Mouse (Mus musculus): ENCODE measurements around the gene Clic1. TPM values are rescaled to one million over a fixed set of nuclear protein-coding genes. Genes with fewer than 3 reads are reported as not detected.
A peak's percentile ranks its signal among the peaks of the same experiment; 100 is the strongest.

Gene Clic1
- polyA plus RNA-seq, 1 experiment from 2014 or later = 186 TPM

GRCm38 (mm10) chr17:35082841-35083576 is 33.2 kb downstream of the Clic1 start:
- Histone ChIP-seq H3K36me3 (no peaks in the 10 kb centered on the region), H3K27ac (no peak overlapping the region), H3K4me1 (peaks cover 7% of the 10 kb centered on the region), H3K9me3 (replicated peaks) (no peaks in the 10 kb centered on the region), H3K27me3 (ENCODE audit: low read depth, poor library complexity, severe bottlenecking) (peaks cover 15% of the 10 kb centered on the region), H3K4me3 (no peak overlapping the region)
- DNase-seq (ENCODE audit: low spot score) = no peak
- WGBS = 84% methylated on average over 16 of the region's 16 CpGs

GRCm38 (mm10) chr17:35083929-35084497 is 34.2 kb downstream of the Clic1 start:
- H3K9me3 ChIP-seq (replicated peaks) = no peaks in the 10 kb centered on the region
- no peak overlapping the region for H3K27ac ChIP-seq
- 76% methylated on average over 3 of the region's 3 CpGs for WGBS
- H3K27me3 ChIP-seq (ENCODE audit: low read depth, poor library complexity, severe bottlenecking) = peaks cover 5% of the 10 kb centered on the region; the same call in 1 of the 2 replicates
- H3K36me3 ChIP-seq = no peaks in the 10 kb centered on the region
- no peak overlapping the region for H3K4me3 ChIP-seq
- 0 out of 2 replicates have a peak, but pooled peaks cover 3% of the 10 kb centered on the region for H3K4me1 ChIP-seq
- no peak for DNase-seq (ENCODE audit: low spot score)

GRCm38 (mm10) chr17:35085208-35085865 is 35.6 kb downstream of the Clic1 start, which contains the start of gene Ly6g6f:
Gene Ly6g6f, minus strand, starts transcription at chr17:35085610.
- Histone ChIP-seq H3K9me3 (replicated peaks) (no peaks in the 10 kb centered on the region), H3K4me3 (no peak within 1 kb of the TSS), H3K36me3 (peaks cover 2% of the 10 kb centered on the region; the same call in 1 of the 2 replicates), H3K27me3 (ENCODE audit: low read depth, poor library complexity, severe bottlenecking) (no peaks in the 10 kb centered on the region), H3K4me1 (peaks cover 8% of the 10 kb centered on the region), H3K27ac (no peak within 1 kb of the TSS)
- no peak for DNase-seq (ENCODE audit: low spot score)
- 84% methylated on average over 7 of the region's 7 CpGs for WGBS

GRCm38 (mm10) chr17:35088151-35088550 is 38.4 kb downstream of the Clic1 start:
- Histone ChIP-seq H3K27ac (no peak overlapping the region), H3K36me3 (peaks cover 28% of the 10 kb centered on the region), H3K27me3 (ENCODE audit: low read depth, poor library complexity, severe bottlenecking) (no peaks in the 10 kb centered on the region), H3K9me3 (replicated peaks) (no peaks in the 10 kb centered on the region), H3K4me1 (peaks cover 11% of the 10 kb centered on the region), H3K4me3 (no peak overlapping the region)
- 56% methylated on average over 2 of the region's 2 CpGs for WGBS
- no peak for DNase-seq (ENCODE audit: low spot score)

GRCm38 (mm10) chr17:35088825-35089644 is 39.3 kb downstream of the Clic1 start, which contains the start of gene Abhd16a:
Gene Abhd16a, plus strand, starts transcription at chr17:35089263.
- Histone ChIP-seq H3K9me3 (replicated peaks) (no peaks in the 10 kb centered on the region), H3K4me3 (peak within 1 kb of the TSS; percentile 78), H3K27ac (peak within 1 kb of the TSS; percentile 98), H3K36me3 (peaks cover 36% of the 10 kb centered on the region), H3K27me3 (ENCODE audit: low read depth, poor library complexity, severe bottlenecking) (no peaks in the 10 kb centered on the region), H3K4me1 (peaks cover 11% of the 10 kb centered on the region)
- 3% methylated on average over 67 of the region's 67 CpGs for WGBS
- DNase-seq (ENCODE audit: low spot score) = peak; percentile 97

GRCm38 (mm10) chr17:35090166-35090932 is 40.6 kb downstream of the Clic1 start:
- peaks cover 48% of the 10 kb centered on the region for H3K36me3 ChIP-seq
- no peaks in the 10 kb centered on the region for H3K9me3 ChIP-seq (replicated peaks)
- H3K27me3 ChIP-seq (ENCODE audit: low read depth, poor library complexity, severe bottlenecking) = no peaks in the 10 kb centered on the region
- no peak for DNase-seq (ENCODE audit: low spot score)
- H3K4me3 ChIP-seq = peak overlapping the region; percentile 78
- WGBS = 80% methylated on average over 8 of the region's 8 CpGs
- peaks cover 11% of the 10 kb centered on the region for H3K4me1 ChIP-seq
- no peak overlapping the region for H3K27ac ChIP-seq

GRCm38 (mm10) chr17:35092403-35093198 is 42.8 kb downstream of the Clic1 start:
- Histone ChIP-seq H3K4me1 (peaks cover 11% of the 10 kb centered on the region), H3K4me3 (no peak overlapping the region), H3K9me3 (replicated peaks) (no peaks in the 10 kb centered on the region), H3K27ac (no peak overlapping the region), H3K36me3 (peaks cover 69% of the 10 kb centered on the region), H3K27me3 (ENCODE audit: low read depth, poor library complexity, severe bottlenecking) (no peaks in the 10 kb centered on the region)
- WGBS = 93% methylated on average over 14 of the region's 14 CpGs
- DNase-seq (ENCODE audit: low spot score) = no peak

GRCm38 (mm10) chr17:35094475-35095365 is 45.0 kb downstream of the Clic1 start:
- peaks cover 89% of the 10 kb centered on the region for H3K36me3 ChIP-seq
- H3K9me3 ChIP-seq (replicated peaks) = no peaks in the 10 kb centered on the region
- peaks cover 9% of the 10 kb centered on the region for H3K4me1 ChIP-seq
- WGBS = 92% methylated on average over 15 of the region's 15 CpGs
- no peaks in the 10 kb centered on the region for H3K27me3 ChIP-seq (ENCODE audit: low read depth, poor library complexity, severe bottlenecking)
- H3K4me3 ChIP-seq = no peak overlapping the region
- DNase-seq (ENCODE audit: low spot score) = no peak
- H3K27ac ChIP-seq = no peak overlapping the region

- no peaks in the 10 kb centered on the region for H3K27me3 ChIP-seq (ENCODE audit: low read depth, poor library complexity, severe bottlenecking)
- H3K4me1 ChIP-seq = no peaks in the 10 kb centered on the region
- H3K36me3 ChIP-seq = peaks cover 95% of the 10 kb centered on the region
- 89% methylated on average over 12 of the region's 12 CpGs for WGBS
- H3K27ac ChIP-seq = 0 out of 2 replicates have a peak overlapping the region, but pooled peaks have one; percentile 33
- no peaks in the 10 kb centered on the region for H3K9me3 ChIP-seq (replicated peaks)
- H3K4me3 ChIP-seq = no peak overlapping the region
- DNase-seq (ENCODE audit: low spot score) = no peak
These were observed 46.8 kb downstream of the Clic1 start for GRCm38 (mm10) chr17:35096597-35096996.

- Histone ChIP-seq H3K36me3 (peaks cover 95% of the 10 kb centered on the region), H3K9me3 (replicated peaks) (no peaks in the 10 kb centered on the region), H3K4me1 (no peaks in the 10 kb centered on the region), H3K4me3 (no peak overlapping the region), H3K27me3 (ENCODE audit: low read depth, poor library complexity, severe bottlenecking) (no peaks in the 10 kb centered on the region), H3K27ac (0 out of 2 replicates have a peak overlapping the region, but pooled peaks have one; percentile 33)
- WGBS = 88% methylated on average over 12 of the region's 12 CpGs
- no peak for DNase-seq (ENCODE audit: low spot score)
These were observed 47.4 kb downstream of the Clic1 start for GRCm38 (mm10) chr17:35097164-35097655.

Measured in limb, embryonic 10.5 days (tissue).